Mouse (Mus musculus) adrenal gland, postnatal 14 days (tissue): Measurements from ENCODE around the gene Chchd1. TPM values are rescaled to one million over a fixed set of nuclear protein-coding genes. Genes with fewer than 3 reads are reported as not detected.
A peak's percentile ranks its signal among the peaks of the same experiment; 100 is the strongest.
"Not testable (repeated sequence)": the region's sequence is repeated elsewhere in the genome, so short reads cannot be mapped to it uniquely, and the experiment has no call there.

Experiments
- DNase-seq: peaks from one replicate; pipeline ENCODE4 v3.0.0; 2021; ENCODE audit warnings: mixed read lengths
- total RNA-seq: library from RNA; stranded (reverse); gene quantifications from 2 replicates; pipeline ENCODE4 v1.2.3, GENCODE M21; 2021

Chchd1 gene
- total RNA-seq, 1 experiment from 2014 or later: 84.1 TPM

- DNase-seq: no peak
Observed at GRCm38 (mm10) chr14:20686576-20686975, 16.2 kb upstream of the Chchd1 start.

- no peak for DNase-seq
Observed at GRCm38 (mm10) chr14:20689009-20689408, 13.8 kb upstream of the Chchd1 start.

GRCm38 (mm10) chr14:20691772-20692171 lies 11.0 kb upstream of the Chchd1 start:
- DNase-seq: no peak

- DNase-seq: no peak
Observed at GRCm38 (mm10) chr14:20693589-20694101, 9.2 kb upstream of the Chchd1 start.

GRCm38 (mm10) chr14:20694185-20694883 lies 8.5 kb upstream of the Chchd1 start:
- DNase-seq: no peak

GRCm38 (mm10) chr14:20694884-20695760 lies 7.7 kb upstream of the Chchd1 start, which contains the start of gene Fut11:
Gene Fut11, plus strand, starts transcription at chr14:20694968.
- peak; percentile 95 for DNase-seq

- peak; percentile 40 for DNase-seq
Observed at GRCm38 (mm10) chr14:20695761-20696520, 6.9 kb upstream of the Chchd1 start.

GRCm38 (mm10) chr14:20696986-20697385 lies 5.8 kb upstream of the Chchd1 start:
- peak; percentile 71 for DNase-seq

- no peak for DNase-seq
Observed at GRCm38 (mm10) chr14:20698515-20698914, 4.3 kb upstream of the Chchd1 start.

- no peak for DNase-seq
Observed at GRCm38 (mm10) chr14:20700362-20700761, 2.4 kb upstream of the Chchd1 start.

- no peak for DNase-seq
Observed at GRCm38 (mm10) chr14:20701554-20701953, 1.3 kb upstream of the Chchd1 start.

GRCm38 (mm10) chr14:20702096-20702740 lies 588 bp upstream of the Chchd1 start:
- no peak for DNase-seq

- not testable (repeated sequence) for DNase-seq
Observed at GRCm38 (mm10) chr14:20703461-20703860, 655 bp downstream of the Chchd1 start.

- peak; percentile 93 for DNase-seq
Observed at GRCm38 (mm10) chr14:20707201-20708190, 4.7 kb downstream of the Chchd1 start, which contains the start of gene Zswim8. Gene Zswim8, plus strand, starts transcription at chr14:20707552.

GRCm38 (mm10) chr14:20708239-20708638 lies 5.4 kb downstream of the Chchd1 start:
- no peak for DNase-seq

GRCm38 (mm10) chr14:20713832-20714231 lies 11.0 kb downstream of the Chchd1 start:
- no peak for DNase-seq

GRCm38 (mm10) chr14:20718443-20718842 lies 15.6 kb downstream of the Chchd1 start:
- DNase-seq: no peak

GRCm38 (mm10) chr14:20719767-20720166 lies 17.0 kb downstream of the Chchd1 start:
- no peak for DNase-seq

- DNase-seq: no peak
Observed at GRCm38 (mm10) chr14:20721371-20721770, 18.6 kb downstream of the Chchd1 start.

GRCm38 (mm10) chr14:20723006-20723405 lies 20.2 kb downstream of the Chchd1 start:
- no peak for DNase-seq
